Mouse (Mus musculus) midbrain, postnatal 0 days (tissue): ENCODE data around the gene Usp17lb. TPM values are rescaled to one million over a fixed set of nuclear protein-coding genes. Genes with fewer than 3 reads are reported as not detected.
"Not testable (repeated sequence)": the region's sequence is repeated elsewhere in the genome, so short reads cannot be mapped to it uniquely, and the experiment has no call there.

Source experiments
- ATAC-seq: fragments of 200-750 bp; cut with Nextera tagmentation; 2 replicates; pipeline ENCODE4 v1.8.0; 2017; ENCODE audit warnings: moderate number of reproducible peaks, mild to moderate bottlenecking, moderate TSS enrichment, moderate library complexity; ENCODE audit not compliant: low FRiP score
- DNase-seq: peaks from one replicate; pipeline ENCODE4 v3.0.0-alpha.2; 2015; ENCODE audit warnings: low spot score
- H3K27ac ChIP-seq: fragments of 300-500 bp; sonication (generic); 2 replicates; pipeline ENCODE4 v1.5.1; 2014; ENCODE audit warnings: low read depth, mild to moderate bottlenecking, low read length, mixed read lengths
- H3K27me3 ChIP-seq: fragments of 300-500 bp; sonication (generic); 2 replicates; pipeline ENCODE4 v1.6.1; 2014; ENCODE audit warnings: low read length, control low read depth, mixed read lengths; ENCODE audit not compliant: insufficient read depth
- H3K36me3 ChIP-seq: fragments of 300-500 bp; sonication (generic); 2 replicates; pipeline ENCODE4 v1.6.1; 2014; ENCODE audit warnings: low read length, control low read depth, mixed read lengths; ENCODE audit not compliant: insufficient read depth
- H3K4me1 ChIP-seq: fragments of 300-500 bp; sonication (generic); 2 replicates; pipeline ENCODE4 v1.6.1; 2014; ENCODE audit warnings: mild to moderate bottlenecking, control low read depth, antibody characterized with exemption, low read length, mixed read lengths; ENCODE audit not compliant: insufficient read depth
- H3K4me2 ChIP-seq: fragments of 300-500 bp; sonication (generic); 2 replicates; pipeline ENCODE4 v1.6.1; 2014; ENCODE audit warnings: low read depth, mild to moderate bottlenecking, low read length, mixed read lengths; ENCODE audit not compliant: poor library complexity, severe bottlenecking
- H3K4me3 ChIP-seq: fragments of 300-500 bp; sonication (generic); 2 replicates; pipeline ENCODE4 v1.5.1; 2014; ENCODE audit warnings: low read depth, mild to moderate bottlenecking, low read length, moderate library complexity
- H3K9ac ChIP-seq: fragments of 300-500 bp; sonication (generic); replicated peaks from 2 replicates; pipeline ENCODE4 v1.6.1; 2014; ENCODE audit warnings: mild to moderate bottlenecking, low read length, moderate library complexity, mixed read lengths; ENCODE audit not compliant: poor library complexity, severe bottlenecking
- H3K9me3 ChIP-seq: fragments of 300-500 bp; sonication (generic); 2 replicates; pipeline ENCODE4 v1.6.1; 2016; ENCODE audit warnings: low read length, control low read depth
- CTCF ChIP-seq: IDR thresholded peaks from 2 replicates; pipeline ENCODE4 v1.5.1; 2016; ENCODE audit warnings: antibody characterized with exemption, mild to moderate bottlenecking
- WGBS: fragments of 180-500 bp; shearing (Covaris S2); extraction: QIAGEN DNeasy Blood & Tissue Kit; methylation state at CpG from one replicate; pipeline ENCODE4 v1.1.7; 2014; 5-methylcytosine and 5-hydroxymethylcytosine counted together
- polyA plus RNA-seq: library from polyadenylated mRNA; unstranded; fragments of >200 nt; fragmentation: Nextera tagmentation; extraction: Ambion mirVana; gene quantifications from 2 replicates; pipeline ENCODE4 v1.2.1, GENCODE M21; 2015
- total RNA-seq: library from RNA; depleted of rRNA; stranded (reverse); fragments of >200 nt; gene quantifications from 2 replicates; pipeline ENCODE4 v1.2.3, GENCODE M21; 2014; rRNA removed

Usp17lb gene
- total RNA-seq (not detected in 2 replicates), polyA plus RNA-seq (not detected in 2 replicates)

DNA sequence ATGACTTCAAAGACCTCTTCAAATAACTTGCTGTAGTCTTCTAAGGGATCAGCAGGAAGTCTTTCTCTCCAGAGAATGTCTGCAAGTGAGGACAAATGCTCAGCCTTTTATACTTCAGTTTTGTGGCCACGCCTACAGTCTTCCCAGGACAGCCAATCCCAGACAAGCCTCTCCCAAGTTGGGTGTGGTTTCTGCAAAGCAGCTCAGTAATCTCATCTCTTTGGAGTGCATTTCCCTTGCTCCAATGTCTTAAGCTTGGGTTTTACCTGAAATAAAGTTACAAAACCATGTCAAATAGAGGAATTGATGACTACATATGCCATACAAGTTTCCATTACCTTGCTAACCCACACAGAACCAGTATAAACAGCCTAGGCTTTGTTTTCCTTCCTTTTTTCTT, at the start of gene Usp17lb:
Usp17lb (minus strand) TSS at position 101 of the 400 bp plus-strand sequence.
- WGBS, result 55% methylated on average over 1 of the region's 1 CpGs
- Histone ChIP-seq H3K4me1 (no peaks in the 10 kb centered on the region), H3K27ac (no peak within 1 kb of the TSS), H3K4me2 (no peak within 1 kb of the TSS), H3K36me3 (no peaks in the 10 kb centered on the region), H3K4me3 (no peak within 1 kb of the TSS), H3K9ac (no peak within 1 kb of the TSS), H3K9me3 (no peaks in the 10 kb centered on the region), H3K27me3 (no peaks in the 10 kb centered on the region)
- no peak for ATAC-seq
- TF ChIP-seq CTCF, result no peak
- DNase-seq, result no peak

DNA sequence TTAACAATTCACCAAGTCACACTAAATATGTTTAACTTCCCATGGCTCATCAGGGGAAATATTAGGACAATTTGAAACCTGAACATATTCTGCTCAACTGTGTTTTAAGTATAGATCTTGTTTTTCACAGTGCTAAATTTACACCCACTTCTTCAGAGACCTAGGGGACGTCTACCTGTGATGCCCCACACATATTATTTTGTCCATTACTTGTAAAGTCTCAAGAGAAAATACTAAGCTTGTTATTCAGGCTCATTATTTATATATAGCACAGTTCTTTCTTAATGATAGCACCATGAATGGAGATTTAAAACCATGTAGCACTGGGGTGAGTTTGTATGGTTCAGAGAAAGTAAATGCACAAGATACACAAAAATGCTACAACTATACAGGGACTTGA, 35.3 kb upstream of the Usp17lb start, which contains the start of gene Olfr665:
Olfr665 (plus strand) TSS at position 301 of the 400 bp plus-strand sequence.
- H3K9ac ChIP-seq, result no peak within 1 kb of the TSS
- no peak within 1 kb of the TSS for H3K4me2 ChIP-seq
- no peak within 1 kb of the TSS for H3K27ac ChIP-seq
- no peaks in the 10 kb centered on the region for H3K36me3 ChIP-seq
- H3K4me3 ChIP-seq, result no peak within 1 kb of the TSS
- no peak for TF ChIP-seq CTCF
- ATAC-seq (no peak), DNase-seq (no peak)
- H3K4me1 ChIP-seq, result no peaks in the 10 kb centered on the region
- no peaks in the 10 kb centered on the region for H3K27me3 ChIP-seq
- 41% methylated on average over 1 of the region's 1 CpGs for WGBS
- H3K9me3 ChIP-seq, result no peaks in the 10 kb centered on the region

DNA sequence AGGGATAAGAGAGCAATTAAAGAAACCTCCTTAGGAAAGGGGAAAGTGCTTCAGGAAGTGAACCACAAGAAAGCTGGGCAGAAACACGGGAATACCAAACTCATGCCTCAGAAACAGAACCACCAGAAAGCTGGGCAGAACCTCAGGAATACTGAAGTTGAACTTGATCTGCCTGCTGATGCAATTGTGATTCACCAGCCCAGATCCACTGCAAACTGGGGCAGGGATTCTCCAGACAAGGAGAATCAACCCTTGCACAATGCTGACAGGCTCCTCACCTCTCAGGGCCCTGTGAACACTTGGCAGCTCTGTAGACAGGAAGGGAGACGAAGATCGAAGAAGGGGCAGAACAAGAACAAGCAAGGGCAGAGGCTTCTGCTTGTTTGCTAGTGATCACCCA, 19.0 kb upstream of the Usp17lb start:
- 80% methylated on average over 3 of the region's 3 CpGs for WGBS
- Histone ChIP-seq H3K9ac (no peak overlapping the region), H3K4me2 (no peak overlapping the region), H3K27me3 (no peaks in the 10 kb centered on the region), H3K4me3 (no peak overlapping the region), H3K27ac (no peak overlapping the region), H3K4me1 (no peaks in the 10 kb centered on the region), H3K36me3 (no peaks in the 10 kb centered on the region), H3K9me3 (no peaks in the 10 kb centered on the region)
- ATAC-seq (no peak), DNase-seq (no peak)
- no peak for TF ChIP-seq CTCF

DNA sequence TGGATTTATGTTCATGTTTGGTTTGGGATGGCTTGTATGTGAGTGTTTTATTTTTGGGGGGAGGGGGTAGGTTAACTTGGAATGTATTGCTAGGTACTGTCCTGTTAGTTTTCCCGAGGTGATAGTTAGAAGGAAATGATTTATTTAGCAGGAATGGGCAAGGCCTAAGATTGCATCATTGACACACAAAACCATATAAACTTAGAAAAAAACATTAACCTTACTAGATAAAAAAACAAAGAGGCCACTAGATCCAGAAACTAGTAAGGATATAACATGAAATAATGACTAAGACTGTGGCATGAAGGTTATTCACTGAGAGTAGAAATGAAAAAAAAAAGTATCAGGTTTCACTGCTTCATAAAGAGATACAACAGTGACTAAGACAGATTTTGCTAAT, 15.3 kb upstream of the Usp17lb start:
- 81% methylated on average over 1 of the region's 1 CpGs for WGBS
- H3K27ac ChIP-seq, result no peak overlapping the region
- no peak overlapping the region for H3K4me2 ChIP-seq
- H3K36me3 ChIP-seq, result no peaks in the 10 kb centered on the region
- no peak for TF ChIP-seq CTCF
- no peak for DNase-seq
- no peak overlapping the region for H3K9ac ChIP-seq
- H3K27me3 ChIP-seq, result no peaks in the 10 kb centered on the region
- H3K4me1 ChIP-seq, result no peaks in the 10 kb centered on the region
- no peak for ATAC-seq
- no peak overlapping the region for H3K4me3 ChIP-seq
- no peaks in the 10 kb centered on the region for H3K9me3 ChIP-seq

DNA sequence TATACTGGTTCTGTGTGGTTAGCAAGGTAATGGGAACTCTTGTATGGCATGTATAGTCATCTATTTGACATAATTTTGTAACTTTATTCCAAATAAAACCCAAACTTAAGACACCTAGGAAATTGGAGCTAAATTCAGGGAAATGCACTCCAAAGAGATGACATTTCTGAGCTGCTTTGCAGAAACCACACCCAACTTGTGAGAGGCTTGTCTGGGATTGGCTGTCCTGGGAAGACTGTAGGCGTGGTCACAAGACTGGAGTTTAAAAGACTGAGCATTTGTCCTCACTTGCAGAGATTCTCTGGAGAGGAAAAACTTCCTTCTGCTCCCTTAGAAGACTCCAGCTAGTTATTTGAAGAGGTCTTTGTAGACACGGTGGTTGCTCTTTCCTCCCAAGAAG, 14.3 kb upstream of the Usp17lb start, which contains the start of gene Usp17la:
Usp17la (plus strand) TSS at position 301 of the 400 bp plus-strand sequence.
- H3K36me3 ChIP-seq, H3K27ac ChIP-seq, H3K9me3 ChIP-seq, H3K4me1 ChIP-seq, DNase-seq, ATAC-seq, H3K4me3 ChIP-seq, H3K9ac ChIP-seq, H3K27me3 ChIP-seq, H3K4me2 ChIP-seq: not testable (repeated sequence)
- 77% methylated on average over 2 of the region's 2 CpGs for WGBS

DNA sequence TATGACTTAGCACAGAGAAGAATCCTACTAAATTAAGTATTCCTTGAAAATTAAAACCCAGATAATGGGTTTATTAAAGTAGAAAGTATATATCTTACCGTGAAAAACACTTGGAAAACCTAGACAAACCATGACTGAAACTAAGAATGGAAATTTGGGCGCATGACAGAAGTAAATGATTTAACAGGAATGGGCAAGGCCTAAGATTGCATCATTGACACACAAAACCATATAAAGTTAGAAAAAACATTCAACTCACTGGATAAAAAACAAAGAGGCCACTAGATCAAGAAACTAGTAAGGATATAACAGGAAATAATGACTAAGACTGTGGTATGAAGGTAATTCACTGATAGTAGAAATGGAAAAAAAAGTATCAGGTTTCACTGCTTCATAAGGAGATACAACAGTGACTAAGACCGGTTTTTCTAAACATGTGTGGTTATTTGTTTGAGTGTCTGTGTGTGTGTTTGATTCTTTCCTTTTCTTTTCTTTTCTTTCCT, 12.9 kb upstream of the Usp17lb start:
- TF ChIP-seq CTCF, result no peak
- H3K9ac ChIP-seq, result no peak overlapping the region
- H3K4me3 ChIP-seq, result no peak overlapping the region
- DNase-seq (no peak), ATAC-seq (no peak)
- H3K36me3 ChIP-seq, result no peaks in the 10 kb centered on the region
- H3K9me3 ChIP-seq, result no peaks in the 10 kb centered on the region
- no peaks in the 10 kb centered on the region for H3K4me1 ChIP-seq
- no peak overlapping the region for H3K27ac ChIP-seq
- WGBS, result 86% methylated on average over 3 of the region's 3 CpGs
- no peaks in the 10 kb centered on the region for H3K27me3 ChIP-seq
- no peak overlapping the region for H3K4me2 ChIP-seq

DNA sequence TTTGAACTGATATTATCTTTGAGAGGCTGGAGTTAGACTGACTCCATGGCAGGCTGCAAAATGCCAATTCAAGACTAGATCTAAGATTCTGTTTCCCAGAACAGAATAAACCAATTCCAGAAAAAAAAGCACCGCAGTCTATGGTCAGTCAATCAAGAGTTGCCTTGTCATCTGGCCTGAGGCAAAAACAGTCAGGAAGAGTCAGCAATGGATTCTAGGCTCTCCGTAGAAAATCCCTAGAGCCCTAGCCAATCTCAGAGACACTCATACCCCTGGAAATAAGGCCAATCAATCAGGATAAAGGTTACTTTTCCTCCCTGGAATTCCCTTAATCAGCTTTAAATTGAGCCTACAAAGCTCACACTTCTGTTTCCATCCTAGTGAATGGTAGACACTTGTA, 9.1 kb upstream of the Usp17lb start:
- H3K9ac ChIP-seq, H3K36me3 ChIP-seq, ATAC-seq, H3K27me3 ChIP-seq, H3K4me2 ChIP-seq, H3K4me1 ChIP-seq, H3K4me3 ChIP-seq, H3K27ac ChIP-seq, H3K9me3 ChIP-seq, DNase-seq: not testable (repeated sequence)
- WGBS, result 70% methylated on average over 2 of the region's 2 CpGs
